Mouse (Mus musculus) liver, adult 2 months (tissue): Measurements from ENCODE around the gene Zfp36l1.

ENCODE experiments used
- CTCF ChIP-seq: fragments of 200-500 bp; IDR thresholded peaks from 2 replicates; pipeline ENCODE4 v1.5.1; 2011; ENCODE audit warnings: low read depth, low read length, control low read depth
- POLR2A ChIP-seq: fragments of 200-500 bp; IDR thresholded peaks from 2 replicates; pipeline ENCODE4 v1.6.1; 2011; ENCODE audit warnings: low read length, control low read depth; ENCODE audit not compliant: insufficient read depth; ENCODE audit errors: extremely low read depth

DNA sequence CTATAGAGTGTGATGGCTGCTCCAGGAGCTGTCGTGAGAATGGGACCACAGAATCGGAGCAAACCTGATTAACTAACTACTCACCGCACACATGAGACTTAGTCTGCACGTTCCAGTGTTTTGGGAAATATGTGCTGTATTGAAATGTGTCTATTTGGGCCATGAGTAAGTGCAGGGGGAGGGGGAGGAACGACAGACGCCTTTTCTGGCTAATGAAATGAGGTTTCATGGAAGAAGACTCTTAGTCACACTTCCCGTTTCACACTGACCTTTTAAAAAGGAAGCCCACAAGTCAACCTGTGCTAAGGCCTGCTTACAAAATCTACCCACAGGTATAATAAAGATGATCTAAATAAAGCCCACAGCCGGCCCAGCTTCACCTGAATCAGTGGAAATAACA is 47.8 kb downstream of the Zfp36l1 start:
- TF ChIP-seq POLR2A (no peak), CTCF (no peak)
